Mouse (Mus musculus) spleen, adult 2 months (tissue): Measurements from ENCODE around the gene Prkce. TPM values are rescaled to one million over a fixed set of nuclear protein-coding genes. Genes with fewer than 3 reads are reported as not detected.

Experiments
- DNase-seq, 2 experiments: peaks; one replicate each; pipeline versions ENCODE4 v3.0.0 to v3.0.0-alpha.2; 2012 to 2021; ENCODE audit warnings: low spot score in 2 of 2, low read depth in 1 of 2
- H3K27ac ChIP-seq: fragments of 200-500 bp; 2 replicates; pipeline ENCODE4 v1.5.1; 2012; ENCODE audit warnings: low read length, inconsistent platforms; ENCODE audit not compliant: insufficient read depth
- H3K27me3 ChIP-seq: fragments of 200-500 bp; 2 replicates; pipeline ENCODE4 v1.6.1; 2012; ENCODE audit warnings: mild to moderate bottlenecking, moderate library complexity, low read length, inconsistent platforms; ENCODE audit not compliant: control insufficient read depth, insufficient read depth
- H3K36me3 ChIP-seq: fragments of 200-500 bp; 2 replicates; pipeline ENCODE4 v1.6.1; 2012; ENCODE audit warnings: mild to moderate bottlenecking, low read length, inconsistent platforms; ENCODE audit not compliant: control insufficient read depth, insufficient read depth
- H3K4me1 ChIP-seq: fragments of 200-500 bp; 2 replicates; pipeline ENCODE4 v1.6.1; 2011; ENCODE audit warnings: inconsistent platforms; ENCODE audit not compliant: control insufficient read depth, insufficient read depth, insufficient read length
- H3K4me3 ChIP-seq: fragments of 200-500 bp; 2 replicates; pipeline ENCODE4 v1.5.1; 2011; ENCODE audit warnings: mild to moderate bottlenecking, inconsistent platforms; ENCODE audit not compliant: insufficient read depth, insufficient read length; ENCODE audit errors: extremely low read depth
- CTCF ChIP-seq: fragments of 200-500 bp; IDR thresholded peaks from 2 replicates; pipeline ENCODE4 v1.5.1; 2011; ENCODE audit warnings: mild to moderate bottlenecking, inconsistent platforms; ENCODE audit not compliant: insufficient read depth, insufficient read length, insufficient replicate concordance; ENCODE audit errors: extremely low read depth
- POLR2A ChIP-seq: fragments of 200-500 bp; IDR thresholded peaks from 2 replicates; pipeline ENCODE4 v1.6.1; 2011; ENCODE audit warnings: low read depth, low read length, inconsistent platforms
- WGBS: fragments of 180-500 bp; shearing (Covaris S2); methylation state at CpG from one replicate; pipeline ENCODE4 v1.1.7; 2018; 5-methylcytosine and 5-hydroxymethylcytosine counted together
- polyA plus RNA-seq: library from polyadenylated mRNA; depleted of rRNA; stranded (reverse); fragments of >200 nt; gene quantifications from 2 replicates; pipeline ENCODE4 v1.2.3, GENCODE M21; 2012

The Prkce gene
- polyA plus RNA-seq, 1 experiment, result 4.8 TPM

DNA sequence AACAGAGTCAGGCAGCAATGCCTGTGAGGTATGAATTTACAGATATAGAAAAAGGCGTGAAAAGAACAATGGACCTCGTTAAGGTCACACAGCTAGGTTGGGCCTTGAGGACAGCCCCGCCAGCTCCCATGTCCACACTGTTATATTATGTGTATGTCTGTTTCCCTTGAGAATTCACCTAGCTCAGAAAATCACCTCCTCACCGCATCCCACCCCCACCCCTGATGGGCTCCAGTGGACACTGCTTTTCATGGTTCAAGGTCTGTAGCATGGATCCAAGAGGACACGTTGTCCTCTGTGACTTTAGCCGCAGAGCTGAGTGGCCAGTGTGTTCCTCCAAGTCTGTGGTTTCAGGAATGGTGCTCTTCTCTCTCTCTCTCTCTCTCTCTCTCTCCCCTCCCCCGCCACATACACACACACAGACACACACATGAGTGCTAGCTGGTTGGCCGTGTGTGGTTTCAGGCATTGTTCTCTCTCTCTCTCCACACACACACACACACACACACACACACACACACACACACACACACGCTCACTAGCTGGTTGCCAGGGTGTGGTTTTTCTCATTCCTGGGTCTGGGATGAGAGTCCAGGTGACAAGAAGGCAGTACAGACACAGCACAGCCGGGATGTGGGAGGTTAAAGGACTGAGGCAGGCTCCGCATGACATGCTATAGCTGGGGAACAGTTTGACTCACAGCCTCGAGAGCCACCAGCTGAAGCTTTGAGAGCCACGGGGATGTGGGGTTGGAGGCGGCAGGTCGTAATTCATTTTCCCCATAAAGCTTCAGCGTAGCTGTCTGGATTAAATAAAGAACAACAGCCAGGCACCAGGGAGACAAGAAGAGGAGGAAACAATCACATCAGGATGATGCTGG lies 162.7 kb downstream of the Prkce start:
- Histone ChIP-seq H3K27ac (no peak overlapping the region), H3K27me3 (no peaks in the 10 kb centered on the region), H3K36me3 (no peaks in the 10 kb centered on the region), H3K4me3 (no peak overlapping the region), H3K4me1 (peaks cover 24% of the 10 kb centered on the region; the same call in 1 of the 2 replicates)
- 85% methylated on average over 15 of the region's 16 CpGs for WGBS
- DNase-seq, result no peak
- TF ChIP-seq POLR2A (no peak), CTCF (no peak)

DNA sequence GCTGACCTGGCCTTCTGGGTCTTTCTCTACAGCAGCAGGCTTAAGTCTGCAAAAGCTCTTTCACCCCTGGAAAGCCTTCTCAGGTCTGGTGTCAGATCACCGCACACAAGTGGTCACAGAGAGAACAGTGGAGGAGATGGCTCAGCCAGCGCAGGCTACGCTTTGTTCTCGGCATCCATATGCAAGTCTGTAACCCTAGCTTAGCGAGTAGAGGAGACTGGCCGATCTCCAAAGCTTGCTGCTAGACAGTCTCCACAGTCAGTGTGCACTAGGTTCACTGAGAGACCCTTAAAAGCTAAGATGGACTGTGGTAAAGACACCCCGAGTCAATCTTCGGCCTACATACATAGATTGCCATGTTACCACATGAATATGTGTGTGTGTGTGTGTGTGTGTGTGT lies 164.2 kb downstream of the Prkce start:
- H3K4me1 ChIP-seq, result peaks cover 34% of the 10 kb centered on the region; the same call in 1 of the 2 replicates
- no peaks in the 10 kb centered on the region for H3K36me3 ChIP-seq
- no peak overlapping the region for H3K4me3 ChIP-seq
- no peak for DNase-seq
- H3K27me3 ChIP-seq, result no peaks in the 10 kb centered on the region
- WGBS, result 97% methylated on average over 8 of the region's 8 CpGs
- no peak for TF ChIP-seq CTCF
- TF ChIP-seq POLR2A, result no peak
- no peak overlapping the region for H3K27ac ChIP-seq

DNA sequence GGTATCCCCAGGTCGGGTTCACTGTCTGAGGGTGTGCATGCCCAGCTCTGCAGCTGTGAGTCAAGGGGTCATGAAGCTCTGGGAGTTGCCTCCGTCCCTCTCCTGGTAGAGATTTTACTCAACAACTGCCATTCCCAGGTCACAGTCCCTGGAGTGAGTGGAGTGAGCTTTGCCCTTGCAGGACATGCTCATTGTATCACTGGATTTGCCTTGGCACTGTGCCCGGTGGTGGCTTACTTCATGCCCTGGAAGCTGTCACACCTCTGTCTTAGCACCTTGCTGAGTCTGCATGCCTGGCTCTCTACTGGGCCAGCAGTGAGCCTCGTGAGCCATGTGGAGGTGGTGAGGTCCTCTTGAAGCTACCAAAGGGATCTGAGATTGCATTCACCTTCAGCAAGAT lies 167.4 kb downstream of the Prkce start:
- H3K27ac ChIP-seq, result peak overlapping the region; percentile 60

DNA sequence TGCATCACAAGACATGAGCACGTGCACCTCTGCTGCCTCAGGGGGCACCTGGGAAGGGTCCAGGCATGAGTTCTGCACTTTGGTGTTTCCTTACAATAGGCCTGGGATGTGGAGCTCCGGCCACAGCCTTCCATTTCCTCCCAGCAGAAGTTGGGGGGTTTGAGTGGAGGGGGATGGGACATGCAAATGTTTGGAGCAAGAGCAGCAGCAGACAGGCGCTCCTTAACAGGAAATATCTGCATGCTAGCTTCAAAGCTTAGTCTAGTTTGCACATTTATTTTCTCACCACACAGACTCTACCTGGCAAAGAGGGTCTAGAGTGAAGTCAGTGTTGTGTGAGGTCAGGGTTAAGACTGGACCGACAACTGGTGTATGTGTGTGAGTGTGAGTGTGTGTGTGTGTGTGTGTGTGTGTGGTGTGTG lies 169.1 kb downstream of the Prkce start:
- Histone ChIP-seq H3K27me3 (no peaks in the 10 kb centered on the region), H3K36me3 (no peaks in the 10 kb centered on the region), H3K4me3 (no peak overlapping the region), H3K4me1 (peaks cover 40% of the 10 kb centered on the region; the same call in 1 of the 2 replicates), H3K27ac (peak overlapping the region; percentile 94)
- no peak for TF ChIP-seq CTCF
- no peak; the same call in 1 of the 2 replicates for TF ChIP-seq POLR2A
- DNase-seq, result peak; percentile 57 to 74
- WGBS, result 7% methylated on average over 4 of the region's 4 CpGs

More for the DNA sequence above, 167.4 kb downstream of the Prkce start:
- TF ChIP-seq CTCF, result no peak
- no peak for TF ChIP-seq POLR2A
- 81% methylated on average over 4 of the region's 4 CpGs for WGBS
- H3K36me3 ChIP-seq, result no peaks in the 10 kb centered on the region
- H3K27me3 ChIP-seq, result no peaks in the 10 kb centered on the region
- no peak overlapping the region for H3K4me3 ChIP-seq
- H3K4me1 ChIP-seq, result peaks cover 40% of the 10 kb centered on the region; the same call in 1 of the 2 replicates
- DNase-seq, result no peak

DNA sequence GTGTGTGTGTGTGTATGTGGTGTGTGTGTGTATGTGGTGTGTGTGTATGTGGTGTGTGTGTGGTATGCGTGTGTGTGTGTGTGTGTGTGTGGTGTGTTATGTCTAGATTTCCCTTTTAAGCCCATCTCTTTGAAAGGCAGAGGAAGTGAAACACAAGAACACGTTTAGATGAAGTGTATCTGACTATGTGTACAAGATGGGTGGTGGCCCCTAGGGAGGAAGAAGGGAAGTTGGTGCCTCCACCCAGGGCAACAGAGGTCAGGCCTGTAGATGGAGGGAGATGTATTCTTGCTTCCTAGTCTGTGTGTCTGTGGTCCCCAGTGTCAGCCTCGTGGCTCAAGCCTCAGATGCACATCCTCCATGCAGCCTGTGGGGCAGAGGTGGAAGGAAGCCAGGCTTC lies 169.5 kb downstream of the Prkce start:
- DNase-seq, result peak; percentile 85 to 89
- H3K36me3 ChIP-seq, result no peaks in the 10 kb centered on the region
- H3K27ac ChIP-seq, result peak overlapping the region; percentile 94

DNA sequence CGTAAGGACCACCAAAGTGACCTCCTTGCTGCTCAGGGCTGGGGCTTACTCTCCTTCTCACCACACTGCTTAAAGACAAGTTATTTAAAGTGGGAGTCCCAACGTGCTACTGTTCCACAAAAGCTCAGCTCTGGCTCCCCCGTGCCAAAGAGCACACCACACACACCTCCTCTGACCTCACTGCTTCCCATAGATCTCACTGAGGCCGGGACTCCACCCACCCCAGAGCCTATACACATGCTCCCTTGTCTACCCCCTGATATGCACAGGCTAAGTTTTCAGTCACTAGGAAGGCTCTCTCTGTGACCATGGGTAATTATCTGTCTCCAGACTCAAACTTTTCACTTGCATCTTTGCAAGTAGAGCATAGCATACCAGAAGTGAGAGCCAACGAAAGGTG lies 170.7 kb downstream of the Prkce start:
- WGBS, result 41% methylated on average over 5 of the region's 5 CpGs
- TF ChIP-seq POLR2A (no peak), CTCF (no peak)
- Histone ChIP-seq H3K4me1 (peaks cover 41% of the 10 kb centered on the region; the same call in 1 of the 2 replicates), H3K27ac (peak overlapping the region; percentile 94), H3K4me3 (no peak overlapping the region), H3K36me3 (no peaks in the 10 kb centered on the region), H3K27me3 (no peaks in the 10 kb centered on the region)
- DNase-seq, result no peak

More for the DNA sequence above, 169.5 kb downstream of the Prkce start:
- TF ChIP-seq POLR2A (no peak), CTCF (no peak)
- peaks cover 40% of the 10 kb centered on the region; the same call in 1 of the 2 replicates for H3K4me1 ChIP-seq
- WGBS, result 8% methylated on average over 3 of the region's 3 CpGs
- no peaks in the 10 kb centered on the region for H3K27me3 ChIP-seq
- no peak overlapping the region for H3K4me3 ChIP-seq

DNA sequence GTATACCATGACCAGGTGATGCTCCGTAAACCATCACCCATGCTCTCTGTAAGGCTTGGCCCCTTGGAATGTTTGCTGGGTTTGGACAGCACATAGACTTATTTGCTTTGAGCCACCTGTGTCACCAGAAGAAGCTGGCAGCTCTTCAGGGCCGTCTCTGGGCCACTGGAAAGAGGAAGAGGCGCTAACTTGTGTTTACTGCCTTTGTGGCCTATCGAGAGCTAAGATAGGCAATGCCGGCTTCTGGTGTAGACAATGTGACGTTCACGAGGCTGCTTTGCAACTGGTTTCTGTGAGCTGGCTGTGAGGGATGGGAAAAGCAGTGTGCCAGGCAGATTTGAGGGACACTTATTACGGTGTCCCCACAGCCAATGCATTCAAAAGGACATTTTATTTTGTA lies 176.4 kb downstream of the Prkce start:
- H3K4me1 ChIP-seq, result peaks cover 4% of the 10 kb centered on the region; the same call in 1 of the 2 replicates
- no peaks in the 10 kb centered on the region for H3K27me3 ChIP-seq
- 23% methylated on average over 8 of the region's 8 CpGs for WGBS
- H3K4me3 ChIP-seq, result no peak overlapping the region
- DNase-seq, result peak in 1 of 2 experiments; percentile 67
- peak overlapping the region; percentile 71 for H3K27ac ChIP-seq
- no peak for TF ChIP-seq CTCF
- TF ChIP-seq POLR2A, result no peak
- no peaks in the 10 kb centered on the region for H3K36me3 ChIP-seq
